8 mouse cellular contexts compared by ENCODE assay signal in the genomic region with DNA sequence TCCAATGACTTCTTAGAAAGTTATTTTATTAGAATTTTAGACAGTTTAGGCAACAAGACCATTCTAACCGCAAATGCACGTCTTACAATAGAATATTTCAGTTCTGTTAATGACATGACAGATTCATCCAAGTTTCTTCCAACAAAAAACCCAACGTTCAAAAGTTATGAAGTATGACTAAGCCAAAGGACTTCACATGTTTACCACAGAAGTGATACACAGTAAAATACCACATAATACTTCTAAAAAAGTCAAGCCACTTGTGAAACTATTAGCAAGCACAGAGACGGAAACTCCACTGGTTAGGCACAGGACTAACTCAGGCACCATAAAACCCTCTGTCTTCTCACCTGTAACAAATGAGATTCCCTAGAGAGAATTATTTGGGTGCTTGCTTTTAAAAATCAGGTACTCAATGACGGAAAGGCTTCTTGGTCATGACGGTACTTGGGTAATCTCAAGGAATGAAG. TPM values are rescaled to one million over a fixed set of nuclear protein-coding genes. Genes with fewer than 3 reads are reported as not detected.
DNase-seq lines count a peak whose midpoint lies in the region; ATAC-seq and TF ChIP-seq lines count a peak whose summit lies in the region.

No protein-coding gene starts in this region.

- H3K9me3 ChIP-seq in lung, postnatal 0 days (ENCODE audit: low read length), result no peaks in the 10 kb centered on the region
- H3K9me3 ChIP-seq in forebrain, embryonic 11.5 days (ENCODE audit: control insufficient read depth, low read length), result no peaks in the 10 kb centered on the region
- no peaks in the 10 kb centered on the region for H3K9me3 ChIP-seq in limb, embryonic 15.5 days
- no peaks in the 10 kb centered on the region for H3K9me3 ChIP-seq in stomach, embryonic 15.5 days

- peak overlapping the region; percentile 92 for H3K4me3 ChIP-seq in lung, postnatal 0 days (ENCODE audit: low read depth, low read length)
- H3K4me3 ChIP-seq in forebrain, embryonic 11.5 days (ENCODE audit: low read depth, low read length), result peak overlapping the region; percentile 62
- H3K4me3 ChIP-seq in limb, embryonic 15.5 days, result peak overlapping the region; percentile 85
- peak overlapping the region; percentile 80 for H3K4me3 ChIP-seq in stomach, embryonic 15.5 days (replicated peaks)

- no peak for TF ChIP-seq EP300 in lung, postnatal 0 days (IDR thresholded peaks at IDR 0.05)

- WGBS in lung, postnatal 0 days, result 43% methylated on average over 6 of the region's 6 CpGs
- 68% methylated on average over 6 of the region's 6 CpGs for WGBS in forebrain, embryonic 11.5 days
- 56% methylated on average over 6 of the region's 6 CpGs for WGBS in limb, embryonic 15.5 days
- 57% methylated on average over 6 of the region's 6 CpGs for WGBS in stomach, embryonic 15.5 days

- H3K9ac ChIP-seq in lung, postnatal 0 days (replicated peaks; ENCODE audit: low read depth), result peak overlapping the region; percentile 83
- peak overlapping the region; percentile 66; the same call in 1 of the 2 replicates for H3K9ac ChIP-seq in forebrain, embryonic 11.5 days (ENCODE audit: low read length)
- peak overlapping the region; percentile 87; the same call in 1 of the 2 replicates for H3K9ac ChIP-seq in limb, embryonic 15.5 days
- peak overlapping the region; percentile 82; the same call in 1 of the 2 replicates for H3K9ac ChIP-seq in stomach, embryonic 15.5 days

- H3K36me3 ChIP-seq in lung, postnatal 0 days (ENCODE audit: insufficient read depth, low read length), result peaks cover 16% of the 10 kb centered on the region; the same call in 1 of the 2 replicates
- peaks cover 10% of the 10 kb centered on the region for H3K36me3 ChIP-seq in forebrain, embryonic 11.5 days (ENCODE audit: control insufficient read depth, insufficient read depth, low read length)
- peaks cover 44% of the 10 kb centered on the region for H3K36me3 ChIP-seq in limb, embryonic 15.5 days
- peaks cover 22% of the 10 kb centered on the region for H3K36me3 ChIP-seq in stomach, embryonic 15.5 days

- H3K4me2 ChIP-seq in lung, postnatal 0 days (replicated peaks; ENCODE audit: low read depth, low read length), result peak overlapping the region; percentile 74
- H3K4me2 ChIP-seq in forebrain, embryonic 11.5 days (ENCODE audit: low read depth, low read length, severe bottlenecking), result peak overlapping the region; percentile 66
- H3K4me2 ChIP-seq in limb, embryonic 15.5 days, result peak overlapping the region; percentile 63
- H3K4me2 ChIP-seq in stomach, embryonic 15.5 days, result peak overlapping the region; percentile 57

- no peak for ATAC-seq in lung, postnatal 0 days
- ATAC-seq in forebrain, embryonic 11.5 days (replicated peaks; ENCODE audit: low FRiP score), result no peak
- no peak for ATAC-seq in limb, embryonic 15.5 days (ENCODE audit: insufficient number of reproducible peaks, low FRiP score, low TSS enrichment, low read depth)
- no peak for ATAC-seq in stomach, embryonic 15.5 days (ENCODE audit: insufficient read depth, low FRiP score, low read depth)

- peak; percentile 46 for DNase-seq in lung, postnatal 0 days (ENCODE audit: low spot score)
- DNase-seq in lung, postnatal 14 days, result no peak
- DNase-seq in forebrain, embryonic 11.5 days (ENCODE audit: low spot score), result no peak
- no peak for DNase-seq in layer of hippocampus, adult 11-12 months (ENCODE audit: low spot score)
- DNase-seq in right cerebral cortex, postnatal 4 days, result no peak
- DNase-seq in left cerebral cortex, adult 9 months (ENCODE audit: low spot score in 2 of 2), result no peak

- H3K27me3 ChIP-seq in lung, postnatal 0 days (replicated peaks; ENCODE audit: insufficient read depth, low read length), result no peaks in the 10 kb centered on the region
- H3K27me3 ChIP-seq in forebrain, embryonic 11.5 days (ENCODE audit: control insufficient read depth, insufficient read depth, low read length), result no peaks in the 10 kb centered on the region
- no peaks in the 10 kb centered on the region for H3K27me3 ChIP-seq in limb, embryonic 15.5 days
- no peaks in the 10 kb centered on the region for H3K27me3 ChIP-seq in stomach, embryonic 15.5 days (replicated peaks)

- H3K4me1 ChIP-seq in lung, postnatal 0 days (ENCODE audit: insufficient read depth, low read depth, low read length), result no peaks in the 10 kb centered on the region
- H3K4me1 ChIP-seq in forebrain, embryonic 11.5 days (replicated peaks; ENCODE audit: control insufficient read depth, insufficient read depth, low read length), result no peaks in the 10 kb centered on the region; the same call in 1 of the 2 replicates
- H3K4me1 ChIP-seq in limb, embryonic 15.5 days, result peaks cover 11% of the 10 kb centered on the region; the same call in 1 of the 2 replicates
- H3K4me1 ChIP-seq in stomach, embryonic 15.5 days, result peaks cover 11% of the 10 kb centered on the region; the same call in 1 of the 2 replicates

- H3K27ac ChIP-seq in lung, postnatal 0 days (ENCODE audit: low read length), result peak overlapping the region; percentile 96
- H3K27ac ChIP-seq in forebrain, embryonic 11.5 days (ENCODE audit: low read depth, low read length), result no peak overlapping the region
- peak overlapping the region; percentile 82; the same call in 1 of the 2 replicates for H3K27ac ChIP-seq in limb, embryonic 15.5 days
- peak overlapping the region; percentile 86; the same call in 1 of the 2 replicates for H3K27ac ChIP-seq in stomach, embryonic 15.5 days

- TF ChIP-seq CTCF in lung, postnatal 0 days (IDR thresholded peaks at IDR 0.05), result no peak

RNA-seq across cellular contexts. Expression of a gene that starts 0.8 kb away (rescaled TPM):
- polyA plus RNA-seq in lung, postnatal 0 days (2015; fragmentation: Nextera tagmentation; extraction: Ambion mirVana), result 25.9 and 28.0 TPM in 2 replicates
- polyA plus RNA-seq in forebrain, embryonic 11.5 days (2014; fragmentation: Nextera tagmentation; extraction: Ambion mirVana), result 36.2 and 38.2 TPM in 2 replicates
- polyA plus RNA-seq in limb, embryonic 15.5 days (2015; fragmentation: Nextera tagmentation; extraction: Ambion mirVana), result 31.1 and 32.5 TPM in 2 replicates
- polyA plus RNA-seq in stomach, embryonic 15.5 days (2015; fragmentation: Nextera tagmentation; extraction: Ambion mirVana), result 30.1 and 33.1 TPM in 2 replicates

RNA-seq across cellular contexts. Expression of a gene that starts 38.7 kb away (rescaled TPM):
- 19.9 and 25.7 TPM in 2 replicates for polyA plus RNA-seq in lung, postnatal 0 days (2015; fragmentation: Nextera tagmentation; extraction: Ambion mirVana)
- 59.9 and 72.1 TPM in 2 replicates for polyA plus RNA-seq in forebrain, embryonic 11.5 days (2014; fragmentation: Nextera tagmentation; extraction: Ambion mirVana)
- polyA plus RNA-seq in limb, embryonic 15.5 days (2015; fragmentation: Nextera tagmentation; extraction: Ambion mirVana), result 51.2 and 52.1 TPM in 2 replicates
- 54.4 and 55.5 TPM in 2 replicates for polyA plus RNA-seq in stomach, embryonic 15.5 days (2015; fragmentation: Nextera tagmentation; extraction: Ambion mirVana)

RNA-seq across cellular contexts. Expression of a gene that starts 54.0 kb away (rescaled TPM):
- 0.44 and 0.48 TPM in 2 replicates for polyA plus RNA-seq in lung, postnatal 0 days (2015; fragmentation: Nextera tagmentation; extraction: Ambion mirVana)
- 0.39 and 0.52 TPM in 2 replicates for polyA plus RNA-seq in forebrain, embryonic 11.5 days (2014; fragmentation: Nextera tagmentation; extraction: Ambion mirVana)
- polyA plus RNA-seq in limb, embryonic 15.5 days (2015; fragmentation: Nextera tagmentation; extraction: Ambion mirVana), result 0.67 and 1.4 TPM in 2 replicates
- 0.89 and 1.0 TPM in 2 replicates for polyA plus RNA-seq in stomach, embryonic 15.5 days (2015; fragmentation: Nextera tagmentation; extraction: Ambion mirVana)
